Mouse (Mus musculus): ENCODE results near the gene Colq.

DNA sequence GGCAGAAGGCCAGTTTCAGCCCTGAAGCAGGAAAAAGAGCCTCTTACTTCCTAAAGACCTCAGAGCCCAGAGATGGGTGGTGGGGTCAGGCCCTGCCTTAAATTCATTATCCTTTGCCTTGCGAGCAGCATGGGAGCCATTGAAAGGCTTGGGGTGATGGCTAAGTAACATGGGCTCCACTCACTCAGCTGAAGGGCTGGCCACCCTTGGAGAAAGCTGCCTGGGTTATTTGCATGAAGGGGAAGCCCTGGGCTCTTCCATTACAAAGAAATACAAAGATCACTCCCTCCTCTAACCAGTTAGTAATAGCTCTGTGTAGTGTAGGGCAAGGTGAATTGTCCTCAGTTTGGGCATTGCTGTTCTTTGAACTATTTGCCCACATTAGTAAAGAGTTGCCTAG, 91.6 kb downstream of the Colq start:
- TF ChIP-seq USF1 (IDR thresholded peaks at IDR 0.05; ENCODE audit: low read depth), result no peak
- no peak for TF ChIP-seq POLR2A (IDR thresholded peaks at IDR 0.05; ENCODE audit: insufficient read length, low read depth)
- TF ChIP-seq MYOG (IDR thresholded peaks at IDR 0.05; ENCODE audit: control insufficient read depth in 1 of 3, insufficient read depth in 1 of 3, insufficient read length in 2 of 3, low read depth in 2 of 3), result no peak
- no peak for TF ChIP-seq MYOD1 (IDR thresholded peaks at IDR 0.05; ENCODE audit: control insufficient read depth in 1 of 3, insufficient read length in 2 of 3, low read depth in 2 of 3)
- no peak for TF ChIP-seq REST (IDR thresholded peaks at IDR 0.05; ENCODE audit: insufficient read depth, insufficient read length)
- no peak for TF ChIP-seq E2F4 (IDR thresholded peaks at IDR 0.05; ENCODE audit: insufficient read depth)
- no peak for TF ChIP-seq POLR2AphosphoS2 (IDR thresholded peaks at IDR 0.05; ENCODE audit: insufficient read length, low read depth)
- TF ChIP-seq MAX (IDR thresholded peaks at IDR 0.05; ENCODE audit: low read depth), result no peak
- TF ChIP-seq TCF12 (IDR thresholded peaks at IDR 0.05; ENCODE audit: insufficient read depth, poor library complexity, severe bottlenecking), result no peak

Data from myocyte (in vitro differentiated cells).